Mouse (Mus musculus) forebrain, embryonic 13.5 days (tissue): Measurements from ENCODE around the gene Ccdc116. TPM values are rescaled to one million over a fixed set of nuclear protein-coding genes. Genes with fewer than 3 reads are reported as not detected.
A peak's percentile ranks its signal among the peaks of the same experiment; 100 is the strongest.

Experiments
- ATAC-seq: fragments of 200-750 bp; cut with Nextera tagmentation; 2 replicates; pipeline ENCODE4 v1.8.0; 2017
- H3K27ac ChIP-seq: fragments of 300-500 bp; sonication (generic); 2 replicates; pipeline ENCODE4 v1.5.1; 2015; ENCODE audit warnings: inconsistent platforms, mild to moderate bottlenecking, moderate library complexity
- H3K27me3 ChIP-seq: fragments of 300-500 bp; sonication (generic); 2 replicates; pipeline ENCODE4 v1.6.1; 2015; ENCODE audit warnings: mild to moderate bottlenecking, inconsistent platforms
- H3K36me3 ChIP-seq: fragments of 300-500 bp; sonication (generic); 2 replicates; pipeline ENCODE4 v1.6.1; 2015; ENCODE audit warnings: mild to moderate bottlenecking, inconsistent platforms; ENCODE audit not compliant: poor library complexity, severe bottlenecking
- H3K4me1 ChIP-seq: fragments of 300-500 bp; sonication (generic); 2 replicates; pipeline ENCODE4 v1.6.1; 2015; ENCODE audit warnings: inconsistent platforms
- H3K4me2 ChIP-seq: fragments of 300-500 bp; sonication (generic); 2 replicates; pipeline ENCODE4 v1.6.1; 2015; ENCODE audit warnings: inconsistent platforms, mild to moderate bottlenecking, moderate library complexity
- H3K4me3 ChIP-seq: fragments of 300-500 bp; sonication (generic); 2 replicates; pipeline ENCODE4 v1.5.1; 2015; ENCODE audit warnings: mild to moderate bottlenecking, inconsistent platforms
- H3K9ac ChIP-seq: fragments of 300-500 bp; sonication (generic); 2 replicates; pipeline ENCODE4 v1.6.1; 2015; ENCODE audit warnings: mild to moderate bottlenecking, inconsistent platforms
- H3K9me3 ChIP-seq: fragments of 300-500 bp; sonication (generic); replicated peaks from 2 replicates; pipeline ENCODE4 v1.6.1; 2016; ENCODE audit warnings: inconsistent platforms
- WGBS: fragments of 180-500 bp; shearing (Covaris S2); methylation state at CpG from one replicate; pipeline ENCODE4 v1.1.7; 2015; 5-methylcytosine and 5-hydroxymethylcytosine counted together
- polyA plus RNA-seq: library from polyadenylated mRNA; unstranded; fragments of >200 nt; fragmentation: Nextera tagmentation; extraction: Ambion mirVana; gene quantifications from 2 replicates; pipeline ENCODE4 v1.2.1, GENCODE M21; 2015

Ccdc116 gene
- polyA plus RNA-seq, 1 experiment from 2014 or later, result 0.53 TPM

DNA sequence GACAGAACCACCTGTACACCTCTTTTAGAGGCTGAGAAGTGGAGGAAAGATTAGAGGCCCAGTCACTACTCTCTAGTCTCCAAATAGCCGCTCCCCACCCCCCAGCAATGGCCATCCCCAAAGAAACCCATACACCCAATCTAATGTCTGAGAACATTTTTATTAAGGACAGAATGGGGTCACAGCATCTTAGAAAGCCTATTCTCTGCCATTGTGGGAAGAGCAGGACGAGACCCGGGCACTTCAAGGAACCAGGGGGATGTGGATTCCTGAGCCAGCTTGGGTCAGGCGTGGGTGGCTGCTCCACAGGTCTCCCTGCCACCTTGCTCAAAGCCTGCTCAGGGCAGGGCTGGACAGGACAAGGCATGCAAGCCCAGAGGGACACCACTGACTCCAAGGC, 4.8 kb upstream of the Ccdc116 start:
- Histone ChIP-seq H3K4me3 (no peak overlapping the region), H3K9ac (no peak overlapping the region), H3K4me2 (no peak overlapping the region), H3K27ac (no peak overlapping the region), H3K4me1 (peaks cover 16% of the 10 kb centered on the region), H3K9me3 (no peaks in the 10 kb centered on the region), H3K36me3 (peaks cover 43% of the 10 kb centered on the region), H3K27me3 (peaks cover 15% of the 10 kb centered on the region; the same call in 1 of the 2 replicates)
- 95% methylated on average over 4 of the region's 4 CpGs for WGBS
- no peak for ATAC-seq

DNA sequence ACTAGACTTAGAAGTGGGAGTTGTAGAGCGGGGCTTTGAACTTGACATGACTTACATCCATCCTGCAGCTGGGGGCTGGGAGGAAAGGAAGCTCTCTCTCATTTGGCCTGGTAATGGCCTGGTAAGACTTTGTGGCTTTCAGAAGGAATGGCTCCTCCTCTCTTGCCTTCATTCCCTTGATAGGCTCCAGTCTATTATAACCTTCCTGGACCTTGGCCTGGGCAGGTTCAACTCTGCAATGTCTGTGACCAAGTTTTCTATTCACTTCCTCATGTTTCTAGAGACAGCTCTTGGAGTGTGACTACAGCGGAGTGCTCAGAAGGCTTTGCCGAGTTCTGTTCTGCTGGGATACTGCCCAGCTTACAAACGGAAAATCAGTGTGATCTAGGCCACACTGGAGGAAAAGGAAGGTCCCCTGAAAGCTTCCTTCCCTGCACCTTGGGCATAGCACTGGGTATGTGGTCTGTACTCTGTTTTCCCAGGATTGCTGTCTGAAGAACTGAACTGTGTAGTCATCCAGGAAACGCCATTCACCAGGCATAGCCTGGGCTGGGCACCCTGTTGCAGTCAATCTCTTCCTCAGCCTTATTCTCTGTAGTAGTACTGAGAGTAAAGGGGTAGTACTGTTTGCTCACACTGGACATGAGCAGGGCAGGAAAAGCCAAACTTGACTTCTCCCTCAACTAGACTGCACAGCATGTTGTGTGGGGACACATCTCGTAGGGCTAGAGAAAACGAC, 3.7 kb upstream of the Ccdc116 start:
- Histone ChIP-seq H3K4me2 (no peak overlapping the region), H3K36me3 (peaks cover 36% of the 10 kb centered on the region), H3K27ac (no peak overlapping the region), H3K27me3 (peaks cover 15% of the 10 kb centered on the region; the same call in 1 of the 2 replicates), H3K4me1 (peaks cover 16% of the 10 kb centered on the region), H3K9ac (no peak overlapping the region), H3K9me3 (no peaks in the 10 kb centered on the region), H3K4me3 (no peak overlapping the region)
- no peak for ATAC-seq
- 89% methylated on average over 7 of the region's 7 CpGs for WGBS

DNA sequence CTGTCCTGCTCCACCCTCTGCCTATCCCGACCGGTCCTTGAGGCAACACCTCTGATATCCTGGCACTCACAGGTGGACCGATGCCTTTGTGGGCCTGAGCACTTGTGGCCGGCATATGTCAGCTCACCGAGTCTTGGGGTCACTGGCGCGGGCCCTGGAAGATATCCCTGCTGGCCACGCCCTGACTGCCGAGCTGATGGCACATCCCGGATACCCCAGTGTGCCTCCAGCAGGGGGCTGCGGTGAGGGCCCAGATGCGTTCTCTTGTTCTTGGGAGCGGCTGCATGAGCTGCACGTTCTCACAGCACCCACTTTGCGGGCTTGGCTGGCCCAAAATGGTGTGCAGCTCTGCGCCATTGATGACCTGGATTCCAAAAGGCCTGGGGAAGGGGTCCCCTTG, 1.1 kb upstream of the Ccdc116 start:
- H3K4me2 ChIP-seq, result peak overlapping the region; percentile 96
- peaks cover 19% of the 10 kb centered on the region for H3K36me3 ChIP-seq
- no peak overlapping the region for H3K27ac ChIP-seq
- peaks cover 16% of the 10 kb centered on the region for H3K4me1 ChIP-seq
- peak overlapping the region; percentile 61 for H3K4me3 ChIP-seq
- WGBS, result 5% methylated on average over 16 of the region's 16 CpGs
- peak; percentile 25 for ATAC-seq
- peaks cover 15% of the 10 kb centered on the region; the same call in 1 of the 2 replicates for H3K27me3 ChIP-seq
- no peaks in the 10 kb centered on the region for H3K9me3 ChIP-seq
- no peak overlapping the region for H3K9ac ChIP-seq

DNA sequence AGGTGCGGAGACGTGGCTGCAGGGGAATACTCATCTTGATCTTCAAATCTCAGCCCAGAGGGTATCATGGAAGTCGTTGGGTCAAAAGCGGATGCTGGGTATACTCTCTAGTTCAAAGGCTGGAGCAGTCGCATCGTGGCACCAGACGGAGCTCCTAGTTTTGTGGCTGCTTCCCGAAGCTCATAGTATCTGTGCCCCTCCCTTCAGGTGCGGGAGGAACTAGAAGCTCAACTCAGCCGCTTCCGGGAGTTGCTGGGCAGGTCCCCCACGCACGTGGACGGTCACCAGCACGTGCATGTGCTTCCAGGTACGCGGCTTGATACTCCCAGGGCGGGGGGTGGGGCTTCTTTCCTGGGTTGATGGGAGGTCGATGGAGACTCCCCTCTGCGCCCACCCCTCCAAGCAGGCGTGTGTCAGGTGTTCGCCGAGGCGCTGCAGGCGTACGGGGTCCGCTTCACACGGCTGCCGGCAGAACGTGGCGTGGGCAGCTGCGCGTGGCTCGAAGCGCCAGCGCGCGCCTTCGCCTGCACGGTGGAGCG, 431 bp upstream of the Ccdc116 start:
- peak overlapping the region; percentile 61 for H3K4me3 ChIP-seq
- H3K4me1 ChIP-seq, result peaks cover 16% of the 10 kb centered on the region
- peaks cover 13% of the 10 kb centered on the region for H3K36me3 ChIP-seq
- peak overlapping the region; percentile 96 for H3K4me2 ChIP-seq
- H3K27ac ChIP-seq, result no peak overlapping the region
- H3K9me3 ChIP-seq, result no peaks in the 10 kb centered on the region
- peaks cover 15% of the 10 kb centered on the region; the same call in 1 of the 2 replicates for H3K27me3 ChIP-seq
- peak overlapping the region; percentile 68 for H3K9ac ChIP-seq
- ATAC-seq, result peak; percentile 39
- WGBS, result 1% methylated on average over 41 of the region's 41 CpGs

DNA sequence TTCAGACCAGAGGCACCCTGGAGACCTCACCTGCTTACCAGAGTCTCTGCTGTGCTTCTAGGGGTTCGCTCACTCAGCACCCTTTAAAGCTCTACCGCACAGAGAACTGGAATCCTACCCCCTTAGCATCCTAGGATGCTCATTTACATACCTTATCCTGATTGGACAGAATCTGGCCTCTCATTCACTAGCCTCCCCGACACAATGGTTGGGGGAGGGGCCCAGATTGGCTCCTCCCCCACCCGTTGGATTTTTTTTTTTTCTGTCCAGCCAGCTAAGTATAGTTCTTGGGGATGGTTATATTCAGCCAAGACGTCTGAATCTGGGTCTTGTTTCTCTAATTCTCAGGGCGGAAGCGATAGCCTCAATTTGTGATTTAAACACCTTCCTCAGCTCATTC, 2.7 kb downstream of the Ccdc116 start, which contains the start of gene Ydjc:
TSS of gene Ydjc (plus strand) at position 283 of the 400 bp plus-strand sequence.
- Histone ChIP-seq H3K27ac (no peak within 1 kb of the TSS), H3K9me3 (no peaks in the 10 kb centered on the region), H3K27me3 (peaks cover 15% of the 10 kb centered on the region; the same call in 1 of the 2 replicates), H3K9ac (no peak within 1 kb of the TSS), H3K4me1 (peaks cover 16% of the 10 kb centered on the region), H3K4me2 (no peak within 1 kb of the TSS), H3K4me3 (no peak within 1 kb of the TSS), H3K36me3 (no peaks in the 10 kb centered on the region)
- no peak for ATAC-seq
- 15% methylated on average over 7 of the region's 7 CpGs for WGBS

DNA sequence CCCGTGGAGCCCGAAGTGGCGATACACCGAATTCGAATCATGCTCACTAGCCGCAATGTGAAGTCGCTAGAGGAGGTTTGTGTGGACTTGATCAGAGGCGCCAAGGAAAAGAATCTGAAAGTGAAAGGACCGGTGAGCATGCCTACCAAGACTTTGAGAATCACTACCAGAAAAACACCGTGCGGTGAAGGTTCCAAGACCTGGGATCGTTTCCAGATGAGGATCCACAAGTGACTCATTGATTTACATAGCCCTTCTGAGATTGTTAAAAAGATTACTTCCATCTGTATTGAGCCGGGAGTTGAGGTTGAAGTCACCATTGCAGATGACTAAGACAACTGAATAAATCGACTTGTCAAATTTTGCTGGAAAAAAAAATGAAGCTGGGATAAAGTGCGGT, 9.7 kb downstream of the Ccdc116 start:
- H3K9me3 ChIP-seq, result no peaks in the 10 kb centered on the region
- no peak overlapping the region for H3K9ac ChIP-seq
- whole genome bisulfite sequencing, result 90% methylated on average over 15 of the region's 15 CpGs
- H3K27me3 ChIP-seq, result no peaks in the 10 kb centered on the region
- H3K4me2 ChIP-seq, result no peak overlapping the region
- H3K27ac ChIP-seq, result no peak overlapping the region
- no peak overlapping the region for H3K4me3 ChIP-seq
- no peak for ATAC-seq
- no peaks in the 10 kb centered on the region for H3K36me3 ChIP-seq
- H3K4me1 ChIP-seq, result peaks cover 6% of the 10 kb centered on the region

DNA sequence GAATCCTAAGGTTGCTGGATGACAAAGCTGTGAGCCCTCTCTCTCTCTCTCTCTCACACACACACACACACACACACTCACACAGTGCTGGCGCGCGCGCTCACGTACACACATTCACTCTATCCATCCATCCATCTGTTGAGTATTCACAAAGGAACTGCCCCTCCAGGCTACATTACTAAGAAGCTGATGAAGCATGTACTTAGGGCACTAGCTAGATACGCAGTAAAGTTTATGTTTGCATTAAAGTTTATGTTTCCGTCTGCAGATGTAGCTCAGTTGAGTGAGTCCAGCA, 14.2 kb downstream of the Ccdc116 start:
- H3K9me3 ChIP-seq, result no peaks in the 10 kb centered on the region
- no peak overlapping the region for H3K27ac ChIP-seq
- peaks cover 20% of the 10 kb centered on the region for H3K4me1 ChIP-seq
- H3K9ac ChIP-seq, result peak overlapping the region; percentile 75
- 25% methylated on average over 7 of the region's 7 CpGs for WGBS
- peak overlapping the region; percentile 70 for H3K4me3 ChIP-seq
- H3K4me2 ChIP-seq, result peak overlapping the region; percentile 96
- H3K36me3 ChIP-seq, result no peaks in the 10 kb centered on the region
- no peak for ATAC-seq
- H3K27me3 ChIP-seq, result no peaks in the 10 kb centered on the region

DNA sequence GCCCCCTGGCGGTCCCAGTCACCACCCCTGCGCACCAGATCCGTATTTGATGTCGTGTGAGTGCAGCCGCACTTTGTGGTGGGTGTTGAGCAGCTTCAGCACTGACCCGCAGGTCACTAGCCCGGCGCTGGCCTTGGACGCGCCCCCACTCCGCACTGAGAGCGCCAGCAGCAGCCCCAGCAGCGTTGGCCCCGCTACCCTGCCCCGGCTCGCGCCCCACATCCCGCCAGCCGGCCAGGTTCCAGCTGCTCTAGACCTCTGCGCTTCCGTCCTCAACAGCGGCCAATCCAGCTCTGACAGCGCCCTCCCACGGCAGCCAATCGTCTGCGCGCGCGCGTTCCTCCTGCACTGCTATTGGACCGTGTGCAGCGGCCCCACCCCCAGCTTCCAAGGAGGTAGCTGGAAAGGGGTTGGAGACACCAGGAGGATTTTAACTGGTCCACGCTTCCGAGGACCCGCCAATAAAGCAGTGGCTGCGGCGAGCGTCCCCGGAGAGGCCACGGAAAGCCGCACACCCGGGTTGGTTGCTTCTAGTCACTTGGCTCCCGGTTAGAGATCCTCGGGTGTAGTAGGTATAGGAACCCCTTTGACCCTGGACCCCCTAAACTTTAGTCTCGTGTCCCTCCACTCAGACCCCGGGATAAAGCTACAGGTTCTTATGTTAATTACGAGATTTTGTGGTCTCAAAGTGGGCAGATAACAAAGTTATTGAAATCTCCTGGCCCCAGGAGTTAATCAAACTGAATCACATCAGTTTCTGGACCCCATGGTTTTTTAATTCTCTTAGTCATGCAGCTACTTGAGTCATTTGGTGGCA, 14.7 kb downstream of the Ccdc116 start, which contains the start of gene Sdf2l1:
TSS of gene Sdf2l1 (minus strand) at position 295 of the 817 bp plus-strand sequence.
- Histone ChIP-seq H3K4me1 (peaks cover 20% of the 10 kb centered on the region), H3K36me3 (no peaks in the 10 kb centered on the region), H3K4me2 (peak within 1 kb of the TSS; percentile 96), H3K27me3 (no peaks in the 10 kb centered on the region), H3K27ac (peak within 1 kb of the TSS; percentile 70), H3K9ac (peak within 1 kb of the TSS; percentile 75), H3K9me3 (no peaks in the 10 kb centered on the region), H3K4me3 (peak within 1 kb of the TSS; percentile 70)
- under 1% methylated on average over 47 of the region's 47 CpGs for WGBS
- peak; percentile 99 for ATAC-seq

DNA sequence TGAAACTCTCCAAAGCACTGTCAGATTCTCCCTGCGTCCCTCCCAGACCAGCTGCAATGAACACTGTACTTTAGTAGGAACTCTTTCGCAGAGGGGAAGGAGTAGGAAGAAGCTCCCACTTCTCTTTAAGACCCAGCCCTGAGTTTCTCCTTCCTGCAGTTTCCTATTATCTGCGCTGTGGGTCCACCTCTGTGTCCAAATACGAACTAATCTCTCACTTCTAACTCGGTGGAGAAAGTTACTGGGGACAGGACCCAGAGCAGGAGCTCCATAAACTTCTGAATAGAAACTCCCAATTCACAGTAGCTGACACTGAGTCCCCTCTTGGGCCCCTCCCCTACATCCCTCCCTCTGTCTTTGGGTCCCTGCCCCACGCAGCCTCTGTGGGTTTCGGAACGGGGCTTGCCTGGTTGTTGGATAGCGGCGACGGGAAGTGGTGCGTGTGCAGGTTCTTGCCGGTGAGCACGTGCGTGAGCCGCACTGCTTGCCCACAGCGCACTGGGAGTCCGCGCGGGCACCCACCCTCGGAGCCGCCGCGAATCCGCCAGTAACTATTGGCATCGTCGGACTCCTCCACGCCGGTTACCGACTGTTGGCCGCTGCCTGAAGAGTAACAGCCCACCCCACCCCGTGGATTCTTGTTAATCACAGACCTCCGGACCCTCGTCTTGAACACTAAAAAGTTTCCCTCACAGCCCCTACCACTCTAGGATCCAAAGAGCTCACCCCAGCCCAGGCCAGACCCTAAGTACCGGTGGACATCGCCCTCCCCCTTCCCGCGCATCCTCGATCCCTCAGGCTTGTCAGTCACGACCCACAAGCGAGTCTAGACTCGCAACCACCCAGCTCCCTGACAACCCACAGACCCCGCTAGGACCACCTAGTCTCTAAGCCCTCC, 15.6 kb downstream of the Ccdc116 start:
- no peaks in the 10 kb centered on the region for H3K27me3 ChIP-seq
- H3K27ac ChIP-seq, result peak overlapping the region; percentile 70
- peak overlapping the region; percentile 96 for H3K4me2 ChIP-seq
- H3K36me3 ChIP-seq, result no peaks in the 10 kb centered on the region
- peaks cover 20% of the 10 kb centered on the region for H3K4me1 ChIP-seq
- no peak for ATAC-seq
- no peaks in the 10 kb centered on the region for H3K9me3 ChIP-seq
- H3K9ac ChIP-seq, result peak overlapping the region; percentile 75
- H3K4me3 ChIP-seq, result peak overlapping the region; percentile 70
- 4% methylated on average over 43 of the region's 43 CpGs for WGBS

DNA sequence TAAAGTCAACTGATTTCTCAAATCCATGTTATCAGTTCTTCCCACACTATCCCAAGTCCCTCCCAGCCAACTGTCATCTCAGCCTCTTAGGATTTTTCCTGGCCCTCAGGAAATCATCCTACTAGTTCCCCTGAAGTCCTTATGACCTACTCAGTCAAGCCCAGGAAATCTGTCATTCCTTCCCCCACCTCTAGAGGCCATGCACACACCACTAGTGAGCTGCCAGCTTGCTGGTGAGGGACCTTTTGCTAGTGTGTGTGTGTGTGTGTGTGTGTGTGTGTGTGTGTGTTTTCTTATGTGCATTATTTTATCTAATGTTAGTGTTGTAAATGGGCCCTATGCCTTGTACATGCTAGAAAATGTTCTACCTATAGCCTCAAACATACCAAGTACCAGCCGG, 19.7 kb downstream of the Ccdc116 start:
- ATAC-seq, result no peak
- 100% methylated on average over 1 of the region's 1 CpGs for WGBS

DNA sequence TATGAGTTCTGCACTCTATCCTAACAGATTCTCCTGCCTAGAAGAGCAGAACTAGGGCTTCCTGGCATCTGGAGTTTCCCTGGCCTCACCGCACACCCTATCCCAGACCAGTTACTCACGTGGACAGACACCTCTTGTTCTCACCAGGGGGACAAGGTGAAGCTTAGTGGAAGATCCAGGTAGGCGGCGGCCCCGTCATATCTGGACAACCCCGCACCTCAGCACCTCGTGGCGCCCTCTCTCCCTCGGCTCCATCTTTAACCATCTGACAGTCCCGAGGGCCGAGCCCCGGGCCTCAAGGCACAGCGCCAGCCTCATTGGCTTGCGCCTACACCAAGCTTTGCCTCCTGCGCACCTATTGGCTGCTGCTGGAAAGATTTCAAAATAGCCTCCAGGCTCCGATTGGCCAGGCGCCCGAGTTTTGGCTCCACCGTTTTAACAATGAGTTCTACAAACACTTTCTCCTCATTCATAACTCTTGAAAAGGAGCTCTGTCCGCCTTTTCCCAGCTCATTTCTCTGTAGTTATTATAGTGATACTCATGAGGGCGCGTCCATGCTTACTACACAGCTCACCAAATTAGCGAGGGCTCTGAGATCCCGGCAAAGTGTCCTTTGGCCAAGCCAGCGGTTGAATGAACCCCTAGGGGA, 22.0 kb downstream of the Ccdc116 start, which contains the start of gene 2610318N02Rik:
TSS of gene 2610318N02Rik (minus strand) at position 297 of the 650 bp plus-strand sequence.
- Histone ChIP-seq H3K4me3 (peak within 1 kb of the TSS; percentile 58), H3K36me3 (peaks cover 16% of the 10 kb centered on the region), H3K9ac (peak within 1 kb of the TSS; percentile 77), H3K27me3 (no peaks in the 10 kb centered on the region), H3K4me1 (peaks cover 42% of the 10 kb centered on the region), H3K27ac (peak within 1 kb of the TSS; percentile 74), H3K4me2 (peak within 1 kb of the TSS; percentile 86), H3K9me3 (no peaks in the 10 kb centered on the region)
- ATAC-seq, result peak; percentile 93
- under 1% methylated on average over 25 of the region's 25 CpGs for WGBS

More for the DNA sequence above, 19.7 kb downstream of the Ccdc116 start:
- H3K4me3 ChIP-seq, result no peak overlapping the region
- H3K27me3 ChIP-seq, result no peaks in the 10 kb centered on the region
- H3K4me1 ChIP-seq, result peaks cover 44% of the 10 kb centered on the region
- H3K36me3 ChIP-seq, result peaks cover 4% of the 10 kb centered on the region; the same call in 1 of the 2 replicates
- H3K9ac ChIP-seq, result no peak overlapping the region
- H3K27ac ChIP-seq, result no peak overlapping the region
- no peaks in the 10 kb centered on the region for H3K9me3 ChIP-seq
- no peak overlapping the region for H3K4me2 ChIP-seq
